Mouse (Mus musculus): ENCODE data around the gene Arhgap10.

DNA sequence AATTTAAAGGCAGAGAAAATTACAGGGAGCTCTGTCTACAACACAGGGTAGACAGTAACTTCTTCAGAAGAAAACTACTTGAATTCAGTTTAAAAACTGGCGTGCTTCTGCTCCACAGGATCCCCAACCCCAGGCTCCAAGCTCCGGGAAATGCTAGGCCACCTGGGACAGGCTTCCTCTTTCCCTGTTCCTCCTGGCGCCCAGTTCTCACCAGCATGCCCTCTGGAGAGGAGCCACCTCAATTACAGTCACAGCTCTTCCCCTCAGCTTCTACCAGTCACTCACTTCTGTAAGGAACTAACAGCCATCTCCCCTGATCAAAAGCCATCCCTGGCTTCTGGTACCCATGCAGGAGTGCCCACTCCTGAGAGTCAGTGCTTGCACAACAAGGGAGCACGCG, 32.9 kb downstream of the Arhgap10 start:
- no peak for TF ChIP-seq CTCF (IDR thresholded peaks at IDR 0.05; ENCODE audit: extremely low read depth, insufficient read length, insufficient replicate concordance, low read depth, low read length)
- TF ChIP-seq POLR2A (IDR thresholded peaks at IDR 0.05; ENCODE audit: low read depth, low read length) = no peak
